Mouse (Mus musculus) intestine, postnatal 0 days (tissue): Measurements from ENCODE around the gene Knl1. TPM values are rescaled to one million over a fixed set of nuclear protein-coding genes. Genes with fewer than 3 reads are reported as not detected.
"Not testable (repeated sequence)": the region's sequence is repeated elsewhere in the genome, so short reads cannot be mapped to it uniquely, and the experiment has no call there.

Source experiments
- ATAC-seq: fragments of 200-750 bp; cut with Nextera tagmentation; 2 replicates; pipeline ENCODE4 v1.8.0; 2017; ENCODE audit warnings: mild to moderate bottlenecking, moderate TSS enrichment, moderate library complexity
- H3K27ac ChIP-seq: fragments of 300-500 bp; sonication (generic); 2 replicates; pipeline ENCODE4 v1.5.1; 2014; ENCODE audit warnings: mild to moderate bottlenecking, low read depth, low read length, moderate library complexity
- H3K27me3 ChIP-seq: fragments of 300-500 bp; sonication (generic); replicated peaks from 2 replicates; pipeline ENCODE4 v1.6.1; 2014; ENCODE audit warnings: low read length, mixed read lengths; ENCODE audit not compliant: control insufficient read depth, insufficient read depth
- H3K36me3 ChIP-seq: fragments of 300-500 bp; sonication (generic); 2 replicates; pipeline ENCODE4 v1.6.1; 2014; ENCODE audit warnings: mild to moderate bottlenecking, moderate library complexity; ENCODE audit not compliant: control insufficient read depth, insufficient read depth
- H3K4me1 ChIP-seq: fragments of 300-500 bp; sonication (generic); replicated peaks from 2 replicates; pipeline ENCODE4 v1.6.1; 2014; ENCODE audit warnings: antibody characterized with exemption, low read length, mixed read lengths; ENCODE audit not compliant: control insufficient read depth, insufficient read depth
- H3K4me2 ChIP-seq: fragments of 300-500 bp; sonication (generic); replicated peaks from 2 replicates; pipeline ENCODE4 v1.6.1; 2014; ENCODE audit warnings: low read depth, mild to moderate bottlenecking, moderate library complexity
- H3K4me3 ChIP-seq: fragments of 300-500 bp; sonication (generic); 2 replicates; pipeline ENCODE4 v1.5.1; 2014; ENCODE audit warnings: low read depth, low read length
- H3K9ac ChIP-seq: fragments of 300-500 bp; sonication (generic); 2 replicates; pipeline ENCODE4 v1.6.1; 2014; ENCODE audit warnings: mild to moderate bottlenecking, low read depth, low read length
- H3K9me3 ChIP-seq: fragments of 300-500 bp; sonication (generic); 2 replicates; pipeline ENCODE4 v1.6.1; 2016; ENCODE audit warnings: mixed run types; ENCODE audit not compliant: control insufficient read depth
- CTCF ChIP-seq: sonication (generic); IDR thresholded peaks from 2 replicates; pipeline ENCODE4 v1.5.1; 2016; ENCODE audit warnings: low read depth, mild to moderate bottlenecking, control low read depth, antibody characterized with exemption, moderate library complexity
- WGBS: fragments of 180-500 bp; shearing (Covaris S2); extraction: QIAGEN DNeasy Blood & Tissue Kit; methylation state at CpG from one replicate; pipeline ENCODE4 v1.1.7; 2014; 5-methylcytosine and 5-hydroxymethylcytosine counted together
- polyA plus RNA-seq: library from polyadenylated mRNA; unstranded; fragments of >200 nt; fragmentation: Nextera tagmentation; extraction: Ambion mirVana; gene quantifications from 2 replicates; pipeline ENCODE4 v1.2.1, GENCODE M21; 2015

Gene Knl1
- polyA plus RNA-seq, 1 experiment from 2014 or later = 15.2 TPM

DNA sequence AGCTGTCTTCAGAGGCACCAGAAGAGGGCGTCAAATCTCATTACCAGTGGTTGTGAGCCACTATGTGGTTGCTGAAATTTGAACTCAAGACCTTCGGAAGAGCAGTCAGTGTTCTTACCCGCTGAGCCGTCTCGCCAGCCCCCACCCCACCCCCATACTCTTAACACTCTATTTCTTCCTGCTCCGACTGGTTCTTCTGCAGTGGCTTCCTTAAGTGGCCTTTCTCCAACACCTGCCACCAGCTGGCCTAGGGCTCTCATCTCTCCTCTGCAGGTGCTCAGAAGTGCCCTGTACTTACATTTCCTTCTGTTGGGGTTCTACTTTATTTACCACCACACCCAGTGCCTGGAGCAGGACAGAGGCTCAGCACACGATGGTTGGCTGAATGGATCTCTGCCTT lies 31.9 kb upstream of the Knl1 start:
- Histone ChIP-seq H3K4me1 (no peaks in the 10 kb centered on the region), H3K9me3 (no peaks in the 10 kb centered on the region), H3K27ac (no peak overlapping the region), H3K36me3 (peaks cover 16% of the 10 kb centered on the region), H3K9ac (no peak overlapping the region), H3K4me2 (no peak overlapping the region), H3K27me3 (no peaks in the 10 kb centered on the region), H3K4me3 (no peak overlapping the region)
- peak; percentile 40 for TF ChIP-seq CTCF
- ATAC-seq = peak; percentile 46; the same call in 1 of the 2 replicates
- WGBS = 56% methylated on average over 7 of the region's 7 CpGs

DNA sequence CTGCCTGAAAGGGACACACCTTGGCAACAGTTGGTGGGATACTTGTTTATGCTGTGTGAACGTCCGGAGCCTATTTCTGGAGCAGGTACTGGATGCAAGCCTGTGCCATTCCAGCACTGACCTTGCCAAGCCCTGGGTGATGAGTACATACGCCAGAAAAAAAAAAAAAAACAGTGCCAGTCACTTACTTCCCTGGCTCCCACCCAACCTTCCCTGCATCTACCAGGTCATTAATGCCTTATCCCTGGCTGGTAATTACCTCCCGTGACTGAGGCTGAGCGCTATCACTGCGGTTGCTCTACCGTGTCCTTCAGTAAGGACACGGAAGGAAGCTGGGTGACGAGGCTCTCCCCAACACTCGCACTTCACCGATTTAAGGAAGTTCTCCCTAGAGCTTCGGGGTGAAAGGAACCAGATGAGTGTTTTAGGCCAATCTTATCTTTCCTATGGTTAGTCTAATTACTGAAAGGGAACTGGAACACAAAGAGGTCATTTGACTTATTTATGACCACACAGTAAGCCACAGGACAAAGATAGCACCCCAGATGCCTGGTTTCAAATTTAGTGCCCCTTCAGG lies 31.2 kb upstream of the Knl1 start:
- Histone ChIP-seq H3K9ac (no peak overlapping the region), H3K36me3 (peaks cover 16% of the 10 kb centered on the region), H3K4me1 (no peaks in the 10 kb centered on the region), H3K4me3 (no peak overlapping the region), H3K27me3 (no peaks in the 10 kb centered on the region), H3K4me2 (peak overlapping the region; percentile 47), H3K9me3 (no peaks in the 10 kb centered on the region), H3K27ac (no peak overlapping the region)
- no peak for TF ChIP-seq CTCF
- ATAC-seq = peak; percentile 59
- 44% methylated on average over 12 of the region's 12 CpGs for WGBS

- H3K4me1 ChIP-seq, H3K9me3 ChIP-seq, H3K4me3 ChIP-seq, H3K4me2 ChIP-seq, H3K27ac ChIP-seq, H3K27me3 ChIP-seq, ATAC-seq, H3K9ac ChIP-seq: not testable (repeated sequence)
- 79% methylated on average over 4 of the region's 4 CpGs for WGBS
- H3K36me3 ChIP-seq = peaks cover 22% of the 10 kb centered on the region
Measured at GRCm38 (mm10) chr2:119016312-119016711, 30.6 kb upstream of the Knl1 start.

- peak; percentile 49 for TF ChIP-seq CTCF
- Histone ChIP-seq H3K4me2 (no peak overlapping the region), H3K9ac (no peak overlapping the region), H3K4me3 (no peak overlapping the region), H3K27me3 (no peaks in the 10 kb centered on the region), H3K4me1 (no peaks in the 10 kb centered on the region), H3K27ac (no peak overlapping the region), H3K36me3 (peaks cover 35% of the 10 kb centered on the region), H3K9me3 (no peaks in the 10 kb centered on the region)
- WGBS = 95% methylated on average over 3 of the region's 3 CpGs
- no peak for ATAC-seq
Measured at GRCm38 (mm10) chr2:119017647-119018046, 29.3 kb upstream of the Knl1 start.

DNA sequence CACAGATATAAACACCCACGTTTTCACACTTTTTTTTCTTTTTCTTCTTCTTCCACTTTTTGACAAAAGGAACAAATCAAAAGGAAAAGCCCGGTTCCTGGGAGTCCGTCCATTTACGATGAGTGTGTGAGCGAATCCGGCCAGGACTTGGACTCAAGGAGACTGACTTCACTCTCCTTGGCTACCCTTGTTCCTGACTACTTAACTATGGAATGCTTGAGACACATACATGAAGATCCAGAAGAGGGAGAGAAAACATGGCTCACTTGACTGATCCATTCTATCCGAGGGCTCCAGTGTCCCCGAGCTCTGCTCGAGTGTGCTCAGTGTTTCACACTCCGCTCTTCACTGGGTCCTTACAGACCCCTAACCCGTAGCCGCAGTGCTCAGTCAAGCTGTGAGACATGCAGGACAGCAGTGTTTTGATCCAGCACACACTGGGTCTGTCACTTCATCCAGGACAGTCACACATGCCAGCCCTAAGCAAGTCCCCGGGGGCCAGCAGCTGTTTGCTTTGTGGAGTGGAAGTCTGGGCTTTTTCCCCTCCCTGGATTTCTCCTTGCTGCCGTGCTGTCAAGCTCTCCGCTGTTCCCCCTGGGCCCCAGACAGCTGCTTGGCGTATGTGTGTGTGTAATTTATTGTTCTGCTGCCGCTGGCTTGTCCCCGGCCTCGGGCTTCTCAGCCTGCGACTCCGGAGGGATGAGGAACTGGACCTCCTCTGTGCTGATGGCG lies 28.4 kb upstream of the Knl1 start:
- no peak overlapping the region for H3K4me3 ChIP-seq
- 46% methylated on average over 22 of the region's 22 CpGs for WGBS

DNA sequence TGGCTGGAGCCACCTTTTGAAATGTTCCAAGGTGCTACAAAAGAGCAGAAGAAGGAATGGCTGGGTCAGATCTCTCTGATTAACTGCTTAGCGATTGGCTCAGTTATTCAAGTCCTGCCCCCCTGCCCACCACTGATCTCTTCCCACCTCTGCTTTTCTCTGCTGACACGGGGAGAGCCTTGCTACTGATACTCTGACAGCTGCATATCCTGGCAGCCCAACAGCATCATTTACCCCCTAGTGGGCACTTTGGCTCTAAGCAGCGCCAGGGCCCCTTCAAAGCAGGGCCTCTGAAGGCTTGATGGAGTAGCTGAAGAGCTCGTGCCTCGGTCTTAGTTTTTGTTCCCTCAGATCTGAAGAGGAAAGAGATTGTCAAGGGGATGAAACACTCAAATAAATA lies 27.8 kb upstream of the Knl1 start:
- Histone ChIP-seq H3K9me3 (no peaks in the 10 kb centered on the region), H3K4me3 (no peak overlapping the region), H3K36me3 (peaks cover 35% of the 10 kb centered on the region), H3K9ac (no peak overlapping the region), H3K27ac (0 out of 2 replicates have a peak overlapping the region, but pooled peaks have one; percentile 70), H3K4me2 (peak overlapping the region; percentile 21; the same call in 1 of the 2 replicates), H3K27me3 (no peaks in the 10 kb centered on the region), H3K4me1 (no peaks in the 10 kb centered on the region)
- ATAC-seq = no peak
- peak; percentile 49 for TF ChIP-seq CTCF
- WGBS = 34% methylated on average over 5 of the region's 5 CpGs

More for the DNA sequence above, 28.4 kb upstream of the Knl1 start:
- no peaks in the 10 kb centered on the region for H3K4me1 ChIP-seq
- TF ChIP-seq CTCF = no peak
- H3K4me2 ChIP-seq = peak overlapping the region; percentile 21; the same call in 1 of the 2 replicates
- H3K9me3 ChIP-seq = no peaks in the 10 kb centered on the region
- no peak overlapping the region for H3K9ac ChIP-seq
- H3K36me3 ChIP-seq = peaks cover 35% of the 10 kb centered on the region
- no peak for ATAC-seq
- H3K27me3 ChIP-seq = no peaks in the 10 kb centered on the region
- H3K27ac ChIP-seq = peak overlapping the region; percentile 70; the same call in 1 of the 2 replicates
